Mouse (Mus musculus) brain, embryonic 18.5 days (tissue): ENCODE data around the gene Il17rb.

Experiments
- DNase-seq: peaks from one replicate; pipeline ENCODE4 v3.0.0-alpha.2; 2012; ENCODE audit warnings: low read depth, low spot score

Gene Il17rb

GRCm38 (mm10) chr14:30016666-30017065 is 8.0 kb upstream of the Il17rb start:
- DNase-seq: no peak

DNA sequence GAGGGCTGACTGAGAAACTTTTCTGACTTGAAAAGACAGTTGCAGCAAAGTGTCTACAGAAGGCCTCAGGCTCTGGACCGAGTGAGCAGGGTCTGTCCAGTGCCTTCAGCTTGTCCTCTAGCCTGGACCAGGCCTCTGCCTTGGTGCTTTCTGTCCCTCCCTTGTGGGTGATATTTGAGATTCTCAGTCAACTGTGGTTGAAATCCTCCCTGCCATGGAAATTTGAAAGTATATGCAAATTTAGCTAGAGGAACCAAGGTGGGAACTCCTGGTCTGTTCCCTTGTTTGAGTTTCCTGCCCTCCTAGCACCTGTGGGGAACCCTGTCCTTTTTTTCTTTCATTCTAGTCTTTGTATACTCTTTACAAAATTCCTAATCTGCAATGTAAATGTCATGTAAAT is 6.3 kb upstream of the Il17rb start:
- no peak for DNase-seq

- no peak for DNase-seq
These were observed 5.8 kb upstream of the Il17rb start for GRCm38 (mm10) chr14:30014487-30014886.

DNA sequence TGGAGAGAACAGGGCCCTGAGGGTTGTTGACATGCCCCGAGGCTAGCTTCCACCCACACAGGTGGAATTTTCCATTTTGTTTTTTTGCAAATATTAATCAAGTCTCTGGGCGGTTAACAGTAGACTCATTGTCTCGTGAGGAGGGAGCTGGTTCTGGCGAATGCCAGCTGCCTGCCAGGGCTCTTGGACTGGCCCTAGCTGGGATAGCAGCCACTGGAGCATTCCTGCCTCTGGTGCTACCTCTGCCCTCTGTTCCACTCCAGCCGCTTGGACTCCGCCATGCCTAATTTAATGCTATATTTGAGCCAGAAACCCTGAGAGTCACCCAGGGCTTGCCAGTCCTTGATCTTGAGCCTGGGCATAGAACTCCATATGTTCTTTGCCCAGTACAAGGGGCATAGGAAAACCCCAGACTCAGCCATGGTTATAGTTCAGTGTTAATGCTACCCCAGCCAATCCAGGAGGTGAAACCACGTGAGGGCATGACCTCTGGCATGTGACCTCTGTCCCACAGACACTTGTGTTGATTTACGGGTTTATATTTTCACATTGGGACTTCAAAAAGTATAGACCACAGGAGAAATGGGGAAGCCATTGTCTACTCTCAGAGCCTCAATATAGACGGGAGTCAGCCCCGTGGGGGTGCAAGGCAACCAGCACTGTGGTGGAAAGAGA is 3.3 kb upstream of the Il17rb start:
- DNase-seq: no peak

DNA sequence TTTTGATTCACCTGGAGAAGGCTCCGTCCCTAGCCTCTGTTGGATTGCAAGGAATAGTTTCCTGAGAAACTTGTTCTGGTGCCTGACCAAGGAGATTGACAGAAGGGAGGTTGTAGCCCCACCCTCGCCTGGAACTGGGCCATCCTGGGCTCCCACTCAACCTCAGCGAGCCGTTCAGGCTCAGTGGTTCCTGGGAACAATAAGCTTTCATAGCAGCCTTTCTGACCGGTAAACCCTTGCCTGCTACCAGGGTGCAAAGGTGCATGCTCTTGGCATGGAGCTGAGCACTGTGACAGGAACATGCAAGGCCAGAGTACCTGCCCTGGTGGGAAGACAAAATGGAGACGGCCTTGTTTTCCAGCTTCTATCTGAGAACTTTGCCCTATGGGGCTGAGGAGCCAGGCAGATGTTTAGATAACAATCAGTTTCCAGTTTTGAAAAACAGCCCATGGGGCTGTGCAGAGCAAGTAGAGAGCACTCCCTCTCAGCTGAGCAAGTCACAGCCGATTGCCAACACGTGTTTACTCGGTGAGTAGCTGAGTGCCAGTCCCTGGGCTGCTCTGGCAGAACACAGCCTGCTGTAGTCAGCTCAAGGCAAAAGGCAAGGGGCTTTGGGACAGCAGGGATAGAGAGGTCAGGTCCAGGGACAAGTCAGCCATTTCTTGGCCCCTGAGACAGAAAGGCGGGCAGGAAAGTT is 1.3 kb upstream of the Il17rb start:
- no peak for DNase-seq

GRCm38 (mm10) chr14:29999475-29999811 is 9.3 kb downstream of the Il17rb start:
- DNase-seq: no peak

- no peak for DNase-seq
These were observed 9.8 kb downstream of the Il17rb start for GRCm38 (mm10) chr14:29998747-29999474.

- no peak for DNase-seq
These were observed 11.4 kb downstream of the Il17rb start for GRCm38 (mm10) chr14:29997345-29997744.

- DNase-seq: no peak
These were observed 12.5 kb downstream of the Il17rb start for GRCm38 (mm10) chr14:29996000-29996751.

DNA sequence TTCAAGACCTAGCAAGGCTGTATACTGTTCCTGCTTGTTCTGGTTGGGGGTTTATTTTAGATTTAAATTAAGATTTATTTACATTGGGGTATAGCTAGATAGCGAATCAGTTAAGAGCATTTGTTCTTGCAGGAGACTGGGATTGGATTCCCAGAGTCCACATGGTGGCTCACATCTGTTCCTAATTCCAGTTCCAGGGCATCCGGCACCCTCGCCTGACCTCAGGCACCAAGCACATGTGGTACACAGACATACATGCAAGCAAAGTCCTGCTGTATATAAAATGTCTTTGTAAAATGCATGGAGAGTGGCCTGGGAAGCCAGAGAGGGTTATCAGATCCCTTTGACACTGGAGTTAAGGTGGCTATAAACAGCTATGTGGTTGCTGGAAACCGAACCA is 13.7 kb downstream of the Il17rb start:
- DNase-seq: no peak

GRCm38 (mm10) chr14:29988337-29988736 is 20.4 kb downstream of the Il17rb start:
- DNase-seq: no peak

GRCm38 (mm10) chr14:29987739-29988138 is 21.0 kb downstream of the Il17rb start:
- DNase-seq: no peak

DNA sequence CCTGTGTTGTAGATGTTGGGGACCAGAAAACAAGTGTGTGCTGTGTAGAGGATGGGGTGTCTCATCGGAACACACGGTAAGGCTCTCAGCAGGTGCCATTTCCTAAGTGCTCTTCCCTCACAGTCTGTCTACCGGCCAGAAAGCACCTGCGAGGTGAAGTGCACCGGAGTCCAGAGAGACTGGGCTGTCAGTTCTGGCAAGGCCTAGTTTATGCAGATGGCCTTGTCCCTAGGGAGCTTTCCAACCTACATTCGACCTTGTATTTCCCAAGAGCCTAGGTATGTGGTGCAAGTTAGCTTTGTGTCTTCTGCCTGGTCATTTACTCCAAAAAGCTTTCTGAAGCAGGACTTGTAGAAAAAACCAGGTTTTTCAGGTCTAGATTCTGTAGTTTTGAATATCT is 21.4 kb downstream of the Il17rb start:
- DNase-seq: no peak

DNA sequence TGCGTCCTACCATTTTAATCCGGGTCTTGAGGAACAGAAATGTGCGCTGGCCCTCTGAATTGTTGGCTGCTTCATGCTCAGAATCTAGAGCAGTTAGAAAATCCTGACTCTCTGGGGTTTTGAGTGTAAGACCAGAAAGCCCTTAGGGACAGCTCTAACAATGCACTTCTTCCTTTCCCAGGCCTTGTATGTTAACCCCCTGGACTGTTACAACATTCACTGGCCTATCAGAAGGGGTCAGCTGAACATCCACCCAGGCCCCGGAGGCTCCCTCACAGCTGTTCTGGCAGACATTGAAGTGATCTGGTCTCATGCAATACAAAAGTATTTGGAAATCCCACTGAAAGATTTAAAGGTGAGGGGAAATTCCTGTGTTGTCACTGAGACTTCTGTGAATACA is 22.6 kb downstream of the Il17rb start:
- no peak for DNase-seq

- no peak for DNase-seq
These were observed 28.1 kb downstream of the Il17rb start for GRCm38 (mm10) chr14:29980447-29981205.

DNA sequence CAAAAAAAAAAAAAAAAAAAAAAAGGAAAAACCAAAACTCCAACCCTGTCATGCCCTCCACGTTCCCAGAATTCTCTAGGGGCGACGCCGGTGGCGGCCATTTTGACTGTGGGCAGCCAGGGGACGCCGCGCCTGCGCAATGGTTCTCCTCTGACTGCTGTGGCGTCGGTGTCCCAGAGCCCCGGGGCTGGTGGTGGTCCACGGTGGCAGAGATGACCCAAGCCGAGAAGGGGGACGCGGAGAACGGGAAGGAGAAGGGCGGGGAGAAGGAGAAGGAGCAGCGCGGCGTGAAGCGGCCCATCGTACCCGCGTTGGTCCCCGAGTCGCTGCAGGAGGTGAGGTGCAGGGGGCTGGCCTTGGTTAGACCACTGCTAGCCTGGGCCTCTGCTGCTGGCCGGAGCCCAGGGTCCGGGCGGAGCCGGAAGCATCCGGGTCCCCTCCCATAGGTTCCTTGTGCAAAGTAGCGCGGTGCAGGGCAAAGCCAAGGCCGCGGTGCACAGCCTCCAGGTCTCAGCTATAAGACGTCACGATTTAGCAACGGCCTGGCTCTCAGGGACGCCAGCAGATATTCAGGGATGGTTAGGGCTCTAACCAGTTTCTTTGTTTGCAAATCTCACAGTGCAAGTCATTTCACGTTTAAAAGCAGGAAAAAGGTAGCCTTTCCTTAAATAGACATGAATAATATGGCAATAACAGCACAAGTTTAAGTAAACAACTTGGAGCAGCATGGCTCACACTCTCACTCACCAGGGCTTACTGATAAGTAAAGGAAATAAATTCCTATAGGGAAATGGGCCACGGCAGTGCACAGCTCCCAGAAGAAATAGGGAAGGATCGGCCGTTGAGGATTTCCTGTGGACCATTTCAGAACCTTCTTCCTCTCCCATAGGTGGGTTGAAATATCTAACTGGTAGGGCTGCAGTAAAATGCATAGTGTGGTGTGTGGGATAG is 30.2 kb downstream of the Il17rb start, which contains the start of gene Actr8:
Gene Actr8 (plus strand): TSS at position 84 of the 951 bp plus-strand sequence.
- DNase-seq: peak; percentile 77

DNA sequence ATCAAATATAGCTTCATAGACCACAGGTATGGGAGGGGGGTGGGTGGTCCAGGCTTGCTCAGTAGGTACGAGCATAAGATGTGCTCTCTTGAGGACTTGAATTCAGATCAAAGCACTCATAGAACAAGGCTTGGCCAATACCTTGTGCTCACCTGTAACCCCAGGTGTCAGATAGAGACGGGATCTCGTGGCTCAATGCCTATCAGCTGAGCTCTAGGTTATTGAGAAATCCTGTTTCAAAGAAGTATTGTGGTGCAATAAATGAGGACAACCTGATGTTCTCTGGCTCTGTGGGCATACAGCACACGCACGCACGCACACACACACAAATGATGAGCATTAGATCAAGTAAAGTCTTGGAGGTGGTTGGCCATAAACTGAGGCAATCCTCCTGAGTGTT is 31.8 kb downstream of the Il17rb start:
- no peak for DNase-seq

DNA sequence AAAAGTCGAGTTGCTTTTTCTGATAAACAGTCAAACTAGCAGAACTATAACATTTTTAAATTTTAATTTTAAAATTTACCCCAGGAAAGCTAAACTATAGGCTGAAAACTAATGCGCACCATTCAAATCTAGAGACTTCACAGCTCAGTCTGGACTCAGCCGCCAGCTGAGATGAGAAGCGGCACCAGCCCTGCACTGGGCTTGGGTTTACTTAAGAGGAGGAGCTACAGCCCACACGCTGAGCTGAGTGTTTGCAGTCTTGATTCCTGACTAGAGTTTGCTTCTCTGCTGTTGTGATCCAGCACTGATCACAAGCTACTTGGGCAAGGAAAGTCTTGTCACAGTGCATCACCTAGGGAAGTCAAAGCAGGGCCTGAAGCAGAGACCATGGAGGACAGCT is 36.7 kb downstream of the Il17rb start:
- no peak for DNase-seq

DNA sequence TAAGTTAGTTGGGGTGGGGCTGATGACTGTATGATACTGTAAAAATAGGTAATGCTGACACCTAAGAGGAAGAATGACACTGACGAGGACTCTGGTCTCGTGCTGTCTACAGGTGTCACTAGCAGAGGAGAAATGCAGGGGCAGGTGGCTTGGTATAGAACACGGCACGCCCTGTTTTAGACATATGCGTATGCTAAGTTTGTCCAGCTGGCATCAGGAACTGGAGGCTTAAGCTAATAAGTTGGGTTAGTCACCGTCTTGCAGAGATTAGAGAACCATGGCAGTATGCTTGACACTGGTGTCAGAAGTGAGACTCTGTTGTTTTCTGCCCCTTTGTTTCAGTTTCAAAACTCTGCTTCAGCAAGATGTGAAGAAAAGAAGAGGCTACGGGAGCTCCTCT is 37.2 kb downstream of the Il17rb start:
- DNase-seq: no peak
